Mouse (Mus musculus) activated CD4-positive, CD25-positive, alpha-beta regulatory T cell, adult 4 months (primary cell): Measurements from ENCODE around the gene Wnt8b. TPM values are rescaled to one million over a fixed set of nuclear protein-coding genes. Genes with fewer than 3 reads are reported as not detected.
"Not testable (repeated sequence)": the region's sequence is repeated elsewhere in the genome, so short reads cannot be mapped to it uniquely, and the experiment has no call there.

Experiments
- ATAC-seq: one replicate; pipeline ENCODE4 v1.8.0; 2017
- polyA plus RNA-seq, 2 experiments: library from polyadenylated mRNA; unstranded; fragments of 100-300 nt; shearing (Covaris generic); gene quantifications; one replicate each; pipeline ENCODE4 v1.2.1; 2017

Wnt8b gene
- not detected for polyA plus RNA-seq

GRCm38 (mm10) chr19:44493128-44493527 lies at the start of gene Wnt8b:
Gene Wnt8b (plus strand): TSS chr19:44493472.
- no peak for ATAC-seq

GRCm38 (mm10) chr19:44445755-44446154 lies 47.5 kb upstream of the Wnt8b start:
- ATAC-seq, result no peak

DNA sequence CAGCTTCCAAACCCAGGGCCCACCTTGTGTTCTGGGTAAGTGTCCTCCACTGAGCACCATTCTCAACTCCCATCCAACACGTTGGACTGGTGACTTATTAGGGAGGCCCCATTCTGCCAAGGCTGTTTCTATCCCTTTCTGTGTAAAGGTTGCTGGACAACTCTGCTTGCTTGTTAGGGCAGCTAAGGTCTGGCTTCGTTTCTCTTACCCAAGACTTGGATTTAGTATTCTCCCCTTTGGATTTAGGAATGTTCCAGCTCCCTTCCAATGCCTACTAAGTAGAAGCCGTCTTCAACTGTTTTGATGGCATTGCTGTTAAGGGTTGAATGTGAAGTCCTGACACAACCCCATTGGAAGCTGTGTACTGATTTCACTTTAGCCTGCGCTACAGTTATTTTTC lies 45.3 kb upstream of the Wnt8b start:
- ATAC-seq, result no peak

DNA sequence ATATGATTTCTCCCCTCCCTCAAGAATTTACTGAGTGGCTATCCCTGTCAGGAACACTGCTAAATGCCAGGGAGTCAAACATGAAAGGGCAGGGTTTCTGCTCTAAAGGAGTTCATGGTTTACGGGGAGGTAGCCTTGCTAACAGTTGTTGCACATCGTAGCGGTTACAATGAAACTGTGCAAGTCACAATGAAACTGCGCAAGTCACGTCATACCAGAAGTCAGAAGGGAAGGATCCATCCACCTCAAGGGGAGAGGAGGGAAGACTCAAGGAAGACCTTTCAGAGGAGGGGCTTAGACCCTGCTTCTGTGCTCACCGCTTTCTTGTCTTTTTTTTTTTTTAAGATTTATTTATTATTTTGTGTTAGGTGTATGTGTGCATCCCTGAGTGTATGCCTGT lies 38.4 kb upstream of the Wnt8b start:
- no peak for ATAC-seq

- no peak for ATAC-seq
Observed at GRCm38 (mm10) chr19:44455356-44455755, 37.9 kb upstream of the Wnt8b start.

DNA sequence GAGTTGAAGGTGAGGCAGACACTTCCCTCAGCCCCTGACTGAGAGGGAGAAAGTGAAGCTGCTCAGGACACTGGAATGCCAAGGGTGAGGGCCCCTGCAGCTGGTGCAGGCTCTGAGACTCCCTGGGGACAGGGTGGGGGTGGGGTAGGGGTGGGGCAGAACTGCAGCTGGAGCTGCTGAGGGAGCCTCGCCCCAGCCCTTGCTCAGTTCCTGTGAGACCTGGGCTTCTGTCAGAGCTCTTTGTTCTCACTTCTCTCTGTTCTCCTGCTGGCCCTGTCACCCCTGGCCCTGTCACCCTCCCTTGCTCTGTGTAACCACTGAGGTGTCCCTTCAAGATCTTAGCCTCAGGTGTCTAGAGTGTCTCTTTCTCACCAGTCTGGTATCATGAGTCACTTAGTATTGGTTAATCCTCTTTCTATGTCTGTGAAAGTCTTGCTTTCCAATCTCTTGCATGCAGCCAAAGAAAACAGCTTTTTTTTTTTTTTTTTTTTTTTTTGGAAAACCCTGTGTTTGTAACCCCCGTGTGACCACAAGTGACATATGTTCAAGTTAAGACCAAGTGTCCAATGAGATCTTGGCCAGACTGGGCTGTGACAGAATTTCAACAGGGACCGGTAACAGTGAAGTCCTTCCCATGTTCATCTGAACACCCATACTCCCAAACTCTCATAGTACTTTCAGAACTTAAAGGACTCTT lies 35.8 kb upstream of the Wnt8b start:
- no peak for ATAC-seq

- no peak for ATAC-seq
Observed at GRCm38 (mm10) chr19:44458696-44459095, 34.6 kb upstream of the Wnt8b start.

GRCm38 (mm10) chr19:44460441-44460840 lies 32.8 kb upstream of the Wnt8b start:
- ATAC-seq, result no peak

- no peak for ATAC-seq
Observed at GRCm38 (mm10) chr19:44461500-44461899, 31.8 kb upstream of the Wnt8b start.

GRCm38 (mm10) chr19:44462141-44462540 lies 31.1 kb upstream of the Wnt8b start:
- no peak for ATAC-seq

GRCm38 (mm10) chr19:44465960-44466525 lies 27.2 kb upstream of the Wnt8b start:
- ATAC-seq, result not testable (repeated sequence)

DNA sequence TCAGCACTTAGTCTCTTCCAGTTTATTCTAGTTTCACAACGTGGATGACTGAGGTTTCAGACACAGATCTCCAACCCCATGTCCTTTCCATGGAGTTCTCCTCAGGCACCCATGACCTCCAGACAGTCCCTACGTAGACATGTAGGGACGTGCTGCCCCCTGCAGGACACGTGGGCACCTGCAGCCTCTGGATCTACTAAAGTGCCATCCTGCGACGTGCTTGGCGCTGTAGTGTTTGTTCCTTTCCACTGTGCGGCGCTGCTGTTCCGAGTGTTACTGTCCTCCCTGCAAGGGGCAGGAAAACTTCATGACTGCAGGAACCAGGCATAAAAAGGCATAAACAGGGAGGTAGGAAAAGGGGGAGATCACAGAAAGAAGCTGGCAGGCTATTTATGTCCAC lies 19.1 kb upstream of the Wnt8b start:
- ATAC-seq, result no peak

DNA sequence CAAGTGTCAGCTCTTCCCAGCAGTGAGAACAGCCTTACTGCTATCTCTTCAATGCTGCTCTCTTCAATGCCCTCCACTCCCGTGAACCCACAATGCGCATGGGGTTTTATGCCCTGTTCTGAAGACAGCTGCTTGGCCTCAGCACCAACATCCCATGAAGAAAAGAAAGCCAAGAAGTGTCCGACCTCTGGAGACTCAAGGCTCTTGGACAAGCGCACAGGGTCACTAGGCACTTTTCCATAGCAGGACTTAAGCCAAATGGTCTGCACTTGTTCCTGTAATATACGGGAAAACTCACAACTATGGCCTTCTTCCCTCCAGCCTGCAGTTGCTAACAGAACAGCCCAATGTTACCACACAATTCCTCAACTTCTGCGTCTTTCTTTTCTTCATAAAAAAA lies 18.0 kb upstream of the Wnt8b start:
- no peak for ATAC-seq

- no peak for ATAC-seq
Observed at GRCm38 (mm10) chr19:44476541-44476940, 16.7 kb upstream of the Wnt8b start.

GRCm38 (mm10) chr19:44487266-44487665 lies 6.0 kb upstream of the Wnt8b start:
- no peak for ATAC-seq

DNA sequence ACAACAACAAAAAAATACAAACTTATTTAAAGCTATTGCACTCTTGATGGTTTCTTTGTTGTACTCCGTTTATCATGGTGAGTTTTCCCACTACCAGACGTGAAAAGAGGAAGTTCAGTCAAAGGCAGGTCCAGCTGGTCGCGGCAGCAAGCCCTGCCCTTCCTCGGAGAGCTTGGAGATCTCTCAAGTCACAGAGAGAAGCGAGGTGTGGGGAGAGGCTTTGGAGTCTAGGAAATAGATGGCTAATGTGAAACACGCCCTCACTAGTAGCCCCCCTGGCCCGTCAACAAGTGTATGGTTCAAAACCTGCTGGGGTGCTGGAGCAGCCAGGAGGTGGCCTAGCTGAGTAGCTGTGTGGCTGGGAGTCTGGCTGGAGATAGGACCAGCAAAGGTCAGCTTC lies 3.2 kb downstream of the Wnt8b start:
- ATAC-seq, result no peak

GRCm38 (mm10) chr19:44496941-44497340 lies 3.7 kb downstream of the Wnt8b start:
- ATAC-seq, result no peak

DNA sequence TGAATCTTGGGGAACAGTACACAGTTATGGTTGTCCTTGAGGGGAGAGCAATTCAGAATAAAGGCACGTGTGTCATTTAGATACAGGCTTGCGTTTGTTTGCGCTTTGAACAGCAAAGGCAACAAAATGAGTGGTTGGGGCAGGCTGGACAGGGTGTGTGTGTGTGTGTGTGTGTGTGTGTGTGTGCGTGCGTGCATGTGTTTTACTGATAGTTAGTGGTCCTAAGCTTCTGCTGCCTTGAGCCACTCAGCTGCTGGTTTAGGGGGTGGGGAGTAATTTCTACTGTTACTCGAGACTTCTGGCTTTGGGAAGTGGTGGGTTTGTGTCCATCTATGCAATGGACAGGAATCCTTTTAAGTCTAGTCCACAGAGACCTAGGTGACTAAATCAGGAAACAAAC lies 5.7 kb downstream of the Wnt8b start:
- no peak for ATAC-seq

DNA sequence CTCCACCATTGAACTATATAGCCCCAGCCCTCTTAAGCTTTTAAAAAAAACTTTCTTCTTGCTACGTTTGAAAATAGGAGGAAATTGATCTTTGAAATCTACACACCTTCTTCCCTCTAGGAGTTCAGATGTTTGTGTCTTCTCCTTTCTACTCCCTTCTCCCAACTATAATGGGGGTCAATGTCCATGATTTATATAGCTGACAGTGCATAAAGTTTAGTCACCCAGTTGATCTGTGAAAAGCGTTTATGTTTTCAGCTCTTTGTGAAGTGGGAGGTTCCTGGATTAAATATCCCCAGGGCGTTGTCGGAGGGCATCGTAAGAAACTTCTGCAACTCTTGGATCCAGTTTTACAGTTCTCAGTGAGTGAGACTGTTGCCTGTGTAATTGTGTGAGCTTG lies 7.0 kb downstream of the Wnt8b start:
- no peak for ATAC-seq

- no peak for ATAC-seq
Observed at GRCm38 (mm10) chr19:44501925-44502324, 8.7 kb downstream of the Wnt8b start.

- no peak for ATAC-seq
Observed at GRCm38 (mm10) chr19:44502741-44503140, 9.5 kb downstream of the Wnt8b start.

DNA sequence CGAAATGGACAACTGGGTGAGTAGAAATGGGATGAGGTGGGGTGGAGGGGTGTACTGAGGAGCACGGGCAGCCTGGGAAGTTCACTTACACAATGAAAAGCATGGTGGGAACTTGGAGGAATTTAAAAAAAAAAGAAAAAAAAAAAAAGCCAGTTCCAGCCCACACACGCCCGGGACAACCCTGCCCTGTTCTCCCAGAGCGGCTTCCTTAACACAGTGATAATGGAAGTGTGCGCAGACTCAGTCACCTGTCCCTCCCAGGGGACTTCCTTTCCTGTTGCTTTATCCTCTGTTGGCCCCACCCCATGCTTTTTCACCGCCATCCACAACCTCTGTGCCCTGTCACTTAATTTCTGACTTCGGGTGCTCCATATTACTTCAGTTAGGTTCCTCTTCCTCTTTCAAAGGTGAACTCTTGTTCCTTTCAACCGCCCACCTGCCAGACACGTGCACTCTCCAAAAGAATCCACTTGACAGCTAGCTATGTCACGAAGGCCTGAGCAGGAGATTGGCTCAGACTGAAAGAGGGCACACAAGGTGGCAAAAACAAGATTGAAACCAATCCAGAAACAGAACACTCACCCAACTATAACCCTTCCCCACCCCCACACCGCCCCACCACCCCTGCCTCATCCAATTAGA lies 17.4 kb downstream of the Wnt8b start:
- no peak for ATAC-seq

DNA sequence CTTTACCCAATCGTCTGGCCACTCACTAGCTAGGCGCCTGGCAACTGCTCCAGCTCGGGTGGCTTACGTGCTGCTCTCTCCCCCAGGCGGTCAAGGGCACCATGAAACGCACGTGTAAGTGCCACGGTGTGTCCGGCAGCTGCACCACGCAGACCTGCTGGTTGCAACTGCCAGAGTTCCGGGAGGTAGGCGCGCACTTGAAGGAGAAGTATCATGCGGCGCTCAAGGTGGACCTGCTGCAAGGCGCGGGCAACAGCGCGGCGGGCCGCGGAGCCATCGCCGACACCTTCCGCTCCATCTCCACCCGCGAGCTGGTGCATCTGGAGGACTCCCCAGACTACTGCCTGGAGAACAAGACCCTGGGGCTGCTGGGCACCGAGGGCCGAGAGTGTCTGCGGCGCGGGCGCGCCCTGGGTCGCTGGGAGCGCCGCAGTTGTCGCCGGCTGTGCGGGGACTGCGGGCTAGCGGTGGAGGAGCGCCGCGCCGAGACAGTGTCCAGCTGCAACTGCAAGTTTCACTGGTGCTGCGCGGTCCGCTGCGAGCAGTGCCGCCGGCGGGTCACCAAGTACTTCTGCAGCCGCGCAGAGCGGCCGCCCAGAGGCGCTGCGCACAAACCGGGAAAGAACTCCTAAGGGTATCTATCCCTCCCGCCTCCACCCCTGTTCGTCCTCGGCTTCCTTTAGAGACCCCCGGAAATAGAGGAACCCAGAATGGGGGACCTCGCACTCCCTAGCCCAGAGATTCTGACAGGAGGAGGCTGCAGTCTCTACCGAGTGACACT lies 18.4 kb downstream of the Wnt8b start:
- no peak for ATAC-seq
